Mouse (Mus musculus): ENCODE data around the gene 4933402N03Rik.

Gene 4933402N03Rik

DNA sequence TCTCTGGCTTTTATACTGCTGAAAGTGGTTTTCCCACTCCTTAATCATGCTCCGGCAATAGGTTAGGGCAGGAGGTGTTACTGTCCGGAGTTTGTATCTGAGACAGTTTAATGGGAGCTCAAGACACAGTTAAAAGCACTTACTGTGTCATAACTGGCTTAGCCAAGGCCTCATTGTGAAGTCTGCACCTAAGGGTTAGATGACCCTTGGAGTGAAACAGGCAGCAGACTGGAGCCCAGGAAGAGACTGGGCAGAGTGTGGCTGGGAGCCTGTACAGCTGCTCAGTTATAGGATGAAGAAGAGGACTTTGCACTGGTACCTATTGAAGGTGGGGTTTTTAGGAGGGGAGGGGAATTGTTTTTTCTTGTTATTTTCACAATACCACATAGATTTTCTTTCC, at the start of gene 4933402N03Rik:
TSS of gene 4933402N03Rik (minus strand) at position 101 of the 400 bp plus-strand sequence.
- DNase-seq (ENCODE audit: low spot score) = no peak

DNA sequence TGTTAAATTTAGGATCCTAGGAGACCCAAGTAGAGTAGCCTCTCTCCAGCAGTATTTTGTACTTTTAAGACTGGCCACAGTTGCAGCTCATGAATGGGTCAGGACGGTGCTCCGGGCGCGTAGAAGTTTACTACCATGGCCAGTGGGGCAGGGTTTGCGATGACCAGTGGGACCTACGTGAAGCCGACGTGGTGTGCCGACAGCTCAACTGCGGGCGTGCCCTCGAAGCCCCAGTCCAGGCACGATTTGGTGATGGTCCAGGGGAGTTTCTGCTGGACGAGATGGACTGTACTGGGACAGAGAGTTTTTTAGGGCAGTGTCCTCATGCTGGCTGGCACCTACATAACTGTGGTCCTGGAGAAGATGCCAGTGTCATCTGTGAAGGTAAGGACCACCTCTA, 41.9 kb upstream of the 4933402N03Rik start:
- no peak for DNase-seq (ENCODE audit: low spot score)

DNA sequence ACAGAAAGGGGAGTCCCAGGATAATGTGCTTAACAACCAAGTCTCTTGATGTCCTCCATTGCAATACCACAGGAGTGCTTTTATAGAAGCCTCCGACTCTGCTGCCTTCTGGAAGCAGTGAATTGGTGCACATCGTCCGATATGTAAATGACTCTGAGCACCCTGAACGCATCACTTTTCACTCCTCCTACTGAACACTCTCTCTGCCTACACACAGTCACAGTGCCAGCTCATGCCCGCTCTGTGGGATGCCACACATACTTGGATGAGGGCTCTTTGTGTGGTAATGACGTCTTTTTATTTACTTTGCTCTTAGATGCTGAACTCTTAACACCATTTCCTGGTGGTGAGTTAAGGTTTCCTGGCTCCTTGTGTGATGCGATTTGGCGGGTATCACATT, 40.9 kb upstream of the 4933402N03Rik start:
- no peak for DNase-seq (ENCODE audit: low spot score)

DNA sequence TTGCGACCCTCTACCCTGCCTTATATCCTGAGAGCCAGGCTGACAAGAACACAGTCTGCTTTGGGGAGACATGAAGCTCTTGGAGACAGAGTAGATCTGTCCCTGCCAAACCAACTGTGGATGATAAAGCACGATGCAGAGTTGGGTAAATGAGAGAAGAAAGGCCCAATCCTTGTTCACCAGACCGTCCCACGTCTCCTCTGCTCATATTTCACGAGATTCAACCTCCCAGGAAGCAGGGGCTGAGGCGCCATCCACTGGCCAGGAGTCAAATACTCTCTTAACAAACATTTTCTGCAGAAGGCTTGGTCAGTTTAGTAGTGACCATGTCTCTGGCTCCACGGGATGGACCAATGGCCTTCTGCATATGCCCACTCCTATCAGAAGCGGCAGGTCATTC, 38.2 kb upstream of the 4933402N03Rik start:
- no peak for DNase-seq (ENCODE audit: low spot score)

DNA sequence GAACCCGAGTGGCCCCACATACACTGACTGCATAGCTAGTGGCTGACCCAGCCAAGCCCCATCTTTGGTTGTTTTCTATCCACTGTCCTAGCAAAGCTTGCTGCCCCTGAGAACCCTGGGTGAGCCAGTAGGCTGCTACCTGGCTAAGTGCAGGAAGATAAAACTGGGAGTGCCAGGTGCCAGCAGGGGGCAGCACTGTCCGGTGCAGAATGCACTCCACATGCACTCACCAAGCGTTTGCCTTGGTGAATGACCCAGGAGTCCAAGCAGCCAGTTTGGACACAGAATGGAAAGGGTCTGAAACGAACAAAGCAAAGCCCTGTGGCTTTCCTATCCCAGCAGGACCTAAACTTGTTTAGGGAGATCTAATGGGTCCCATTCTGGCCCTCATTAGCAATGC, 36.6 kb upstream of the 4933402N03Rik start:
- no peak for DNase-seq (ENCODE audit: low spot score)

DNA sequence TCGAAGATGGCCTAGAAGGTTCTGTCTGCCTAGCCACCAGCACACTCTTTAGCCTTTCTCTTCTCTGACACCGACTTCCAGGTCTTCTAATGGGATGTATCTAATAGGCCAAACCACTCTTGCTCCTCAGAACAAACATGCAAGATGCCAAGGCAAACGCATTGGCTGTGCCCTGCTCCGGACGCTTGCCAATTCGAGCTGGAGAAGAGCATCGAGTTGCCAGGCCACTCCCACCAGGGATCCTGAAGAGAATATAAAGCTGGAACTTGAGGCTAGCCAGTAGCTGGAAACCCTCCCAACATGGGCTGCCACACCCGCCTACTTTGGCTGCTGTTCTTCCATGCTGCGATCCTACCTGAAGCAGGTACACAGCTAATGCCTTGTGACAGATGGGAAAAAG, 28.0 kb upstream of the 4933402N03Rik start, which contains the start of gene 5430419D17Rik:
TSS of gene 5430419D17Rik (plus strand) at position 282 of the 400 bp plus-strand sequence.
- DNase-seq (ENCODE audit: low spot score) = no peak

DNA sequence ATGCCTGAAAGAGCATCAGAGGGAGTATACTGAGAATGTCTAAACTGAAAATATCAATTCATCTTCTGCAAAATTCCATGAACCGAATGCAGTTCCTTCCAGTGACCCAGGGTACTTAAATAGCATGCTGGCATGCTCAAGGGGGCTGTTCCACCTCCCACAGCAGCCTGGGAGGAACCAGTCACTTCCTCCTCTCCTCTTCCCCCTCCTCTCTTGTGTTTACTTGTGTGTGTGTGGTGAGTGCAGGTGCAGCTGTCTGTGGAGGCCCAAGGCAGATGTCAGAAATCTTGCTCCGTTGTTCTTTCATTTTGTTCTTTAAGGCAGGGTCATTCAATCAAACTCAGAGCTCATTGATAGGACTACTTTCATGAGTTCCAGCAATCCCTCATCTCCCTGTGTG, 23.0 kb upstream of the 4933402N03Rik start:
- no peak for DNase-seq (ENCODE audit: low spot score)

DNA sequence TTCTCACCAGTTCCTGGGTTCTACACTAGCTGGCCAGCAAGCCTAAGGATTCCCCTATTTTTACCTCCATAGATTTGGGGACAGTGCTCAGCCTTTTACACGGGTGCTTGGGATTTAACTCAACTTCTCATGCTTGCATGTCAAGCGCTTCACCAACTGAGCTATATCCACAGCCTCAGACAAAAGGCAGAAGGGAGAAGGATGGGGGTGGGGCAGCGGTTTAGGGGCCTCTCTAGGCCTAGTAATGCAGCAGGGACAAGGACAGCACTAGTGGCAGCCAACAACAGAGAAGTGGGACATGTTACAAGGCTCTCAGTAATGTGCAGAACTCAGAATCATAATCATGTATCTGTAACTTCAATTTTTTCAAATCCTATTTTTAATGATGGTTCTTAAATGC, 21.7 kb upstream of the 4933402N03Rik start:
- no peak for DNase-seq (ENCODE audit: low spot score)

DNA sequence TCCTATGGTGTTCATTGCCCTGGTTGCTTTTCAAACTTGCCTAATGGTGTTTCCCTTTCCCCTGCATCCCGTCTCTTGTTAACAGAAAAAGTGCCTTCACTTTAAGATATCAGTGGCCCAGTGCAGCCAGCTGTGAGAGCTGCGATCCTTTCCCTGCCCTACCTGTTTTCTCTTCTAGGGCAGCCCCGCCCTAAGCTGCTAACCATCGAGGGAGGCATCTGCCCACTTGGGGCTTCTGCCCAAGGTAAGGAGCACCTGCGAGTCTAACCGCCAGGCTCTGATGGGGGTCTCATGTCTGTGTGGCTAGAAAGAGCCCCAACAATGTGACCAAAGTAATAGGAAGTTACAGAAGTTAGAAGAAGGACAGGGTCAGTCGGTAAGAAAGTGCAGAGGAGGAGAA, 16.1 kb upstream of the 4933402N03Rik start:
- DNase-seq (ENCODE audit: low spot score) = no peak

DNA sequence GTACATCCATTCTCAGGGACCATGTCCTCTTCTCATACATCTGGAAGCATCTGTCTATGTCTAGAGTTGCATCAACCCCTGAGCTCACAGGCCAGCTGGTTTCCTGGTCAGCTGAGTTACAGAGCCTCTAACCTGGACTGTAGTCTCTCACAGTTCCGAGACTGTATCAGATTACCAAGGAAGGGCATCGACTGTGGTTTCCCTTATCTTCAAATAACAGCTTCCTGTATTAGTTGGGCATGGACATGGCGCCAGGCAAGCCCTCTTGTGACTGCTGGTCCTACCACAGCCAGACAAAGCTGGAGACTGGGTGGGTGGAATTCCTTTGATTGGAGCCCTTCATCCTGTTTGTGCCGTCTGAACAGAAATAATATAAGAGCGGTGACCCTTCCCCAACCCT, 6.9 kb upstream of the 4933402N03Rik start:
- no peak for DNase-seq (ENCODE audit: low spot score)

DNA sequence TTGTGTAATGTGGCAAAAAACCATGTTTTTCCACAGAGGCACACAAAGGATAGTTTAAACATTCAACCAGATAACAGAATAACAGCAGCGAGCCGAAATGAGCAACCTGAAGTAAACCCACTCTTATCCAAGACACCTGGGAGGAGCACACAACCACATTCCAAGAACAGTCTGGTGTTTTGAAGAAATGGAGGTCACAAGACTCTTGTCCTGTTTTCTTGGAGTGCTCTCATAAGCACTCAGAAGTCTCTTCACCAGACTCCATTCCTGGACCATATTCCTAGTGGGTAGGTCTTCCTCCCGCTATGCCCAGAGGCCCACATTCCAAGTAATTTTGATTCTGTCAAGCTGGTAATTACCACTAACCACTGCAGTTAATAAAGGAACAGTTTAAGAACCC, 4.1 kb upstream of the 4933402N03Rik start:
- no peak for DNase-seq (ENCODE audit: low spot score)

DNA sequence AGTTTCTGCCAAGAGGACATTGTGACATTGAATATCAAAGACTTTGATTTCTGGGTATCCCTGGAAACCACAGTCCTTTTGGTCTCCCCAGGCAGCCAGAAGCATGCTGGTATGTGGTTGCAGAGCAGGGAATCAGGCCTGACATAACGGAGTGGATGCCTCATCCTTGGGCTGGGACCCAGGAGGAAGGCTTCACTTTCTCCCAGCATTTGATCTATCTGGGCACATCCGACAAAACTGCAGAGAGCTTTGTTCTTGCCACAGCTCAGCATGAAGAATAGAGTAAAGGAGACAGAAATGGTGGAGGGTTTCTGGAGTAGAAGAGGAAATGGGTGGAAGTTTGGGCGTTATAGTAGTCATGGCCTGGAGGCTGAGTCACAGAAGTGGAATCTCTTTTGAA, 12.9 kb downstream of the 4933402N03Rik start:
- no peak for DNase-seq (ENCODE audit: low spot score)

DNA sequence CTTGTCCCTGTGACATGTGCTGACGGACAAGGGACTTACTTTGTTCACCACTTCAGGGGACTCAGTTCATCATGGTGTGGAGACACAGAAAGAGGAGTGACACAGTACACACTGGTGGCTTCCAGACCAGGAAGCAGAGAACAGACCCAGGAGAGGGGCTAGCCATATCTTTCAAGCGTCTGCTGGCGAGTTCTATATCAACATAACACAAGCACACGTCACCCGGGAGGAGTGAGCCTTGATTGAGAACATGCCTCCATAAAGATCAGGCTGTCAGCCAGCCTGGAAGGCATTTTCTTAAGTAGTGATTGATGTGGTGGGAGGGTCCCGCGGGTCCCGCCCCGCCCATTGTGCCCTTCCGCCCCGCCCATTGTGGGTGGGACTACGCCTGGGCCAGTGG, 16.1 kb downstream of the 4933402N03Rik start:
- no peak for DNase-seq (ENCODE audit: low spot score)

DNA sequence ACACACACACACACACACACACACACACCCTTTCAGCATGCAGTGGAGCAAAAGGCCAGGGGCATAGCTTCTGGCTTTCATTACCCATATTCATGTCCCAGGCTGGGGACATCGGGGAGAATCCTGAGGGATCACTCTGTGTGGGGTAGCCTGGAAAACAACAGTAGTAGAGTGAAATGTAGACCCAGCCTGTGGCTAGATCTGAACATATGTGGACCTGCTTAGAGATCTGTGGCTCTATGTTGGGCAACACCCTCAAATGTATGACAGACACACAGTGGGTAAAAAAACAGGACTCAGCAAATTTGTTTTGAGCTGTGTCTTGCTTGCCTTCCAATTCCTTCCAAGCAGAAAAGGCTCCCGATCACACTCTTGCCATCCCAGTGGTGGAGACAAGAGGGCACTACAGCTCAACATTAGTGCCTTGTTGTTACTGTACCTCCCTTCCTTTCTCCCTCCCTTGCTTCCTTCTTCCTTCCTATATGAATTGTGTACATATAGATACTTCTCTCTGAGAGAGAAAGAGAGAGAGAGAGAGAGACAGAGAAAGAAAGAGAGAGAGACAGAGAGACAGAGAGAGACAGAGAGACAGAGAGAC, 23.8 kb downstream of the 4933402N03Rik start:
- DNase-seq (ENCODE audit: low spot score) = no peak

DNA sequence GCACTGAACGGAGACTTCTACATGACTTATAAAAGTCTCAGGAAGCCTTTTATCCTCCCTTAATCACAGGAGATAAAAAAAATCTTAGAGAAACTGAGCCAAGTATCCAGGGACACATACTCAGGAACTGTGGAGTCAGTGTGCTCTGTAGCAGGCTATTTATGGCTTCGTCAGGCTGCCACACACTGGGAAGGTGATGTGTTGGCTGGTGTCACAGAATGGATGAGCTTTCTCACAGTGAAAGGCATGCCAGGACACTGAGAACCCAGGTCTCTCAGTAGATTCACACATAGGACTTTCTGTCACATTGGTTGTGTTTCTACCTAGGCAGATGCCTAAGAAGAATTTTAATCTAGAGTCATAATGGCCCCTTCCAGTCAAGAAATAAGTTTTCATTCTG, 31.7 kb downstream of the 4933402N03Rik start:
- no peak for DNase-seq (ENCODE audit: low spot score)

DNA sequence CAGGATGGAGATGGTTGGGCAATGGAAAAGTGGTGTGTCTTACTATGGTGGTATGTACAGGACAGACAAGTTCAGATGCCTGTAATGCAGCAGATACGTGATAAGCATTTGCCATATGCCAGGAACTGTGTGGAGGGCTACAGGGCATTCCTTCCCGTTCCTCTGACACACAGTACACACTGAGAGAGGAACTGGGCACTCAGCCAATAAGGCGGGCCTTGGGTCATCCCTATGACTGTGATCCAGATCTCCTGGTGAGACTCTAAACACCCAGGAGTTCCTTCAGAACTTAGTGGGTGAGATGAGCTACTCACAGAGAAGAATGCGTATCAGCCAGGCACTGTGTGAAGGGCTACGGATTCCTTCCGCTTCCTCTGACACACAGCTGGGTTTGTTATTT, 32.4 kb downstream of the 4933402N03Rik start:
- DNase-seq (ENCODE audit: low spot score) = peak; percentile 4

DNA sequence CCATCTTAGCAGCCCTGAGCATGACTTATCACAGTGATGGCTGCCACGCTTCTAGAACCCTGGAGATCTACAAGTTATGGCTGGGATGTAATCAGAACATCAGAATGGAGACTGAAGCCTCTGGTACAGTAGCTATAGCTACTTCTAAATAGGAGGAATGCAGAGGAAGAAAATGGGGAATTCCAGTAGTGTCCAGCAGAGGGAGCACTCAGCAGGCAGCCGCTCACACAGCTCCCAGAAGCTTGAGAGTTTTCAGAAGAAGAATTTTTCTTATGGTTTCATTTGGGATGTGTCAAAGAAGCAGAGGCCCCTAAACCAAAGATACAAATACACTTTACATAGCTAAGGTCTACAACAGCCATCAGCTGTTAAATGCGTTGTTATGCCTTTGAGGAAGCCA, 33.6 kb downstream of the 4933402N03Rik start:
- peak; percentile 14 for DNase-seq (ENCODE audit: low spot score)
